Mouse (Mus musculus): ENCODE measurements around the gene Iba57.
"Not testable (repeated sequence)": the region's sequence is repeated elsewhere in the genome, so short reads cannot be mapped to it uniquely, and the experiment has no call there.

Iba57 gene

GRCm38 (mm10) chr11:59163255-59164236 is at the start of gene Iba57:
Iba57 (minus strand) TSS chr11:59163739.
- peak; percentile 99 for DNase-seq

DNA sequence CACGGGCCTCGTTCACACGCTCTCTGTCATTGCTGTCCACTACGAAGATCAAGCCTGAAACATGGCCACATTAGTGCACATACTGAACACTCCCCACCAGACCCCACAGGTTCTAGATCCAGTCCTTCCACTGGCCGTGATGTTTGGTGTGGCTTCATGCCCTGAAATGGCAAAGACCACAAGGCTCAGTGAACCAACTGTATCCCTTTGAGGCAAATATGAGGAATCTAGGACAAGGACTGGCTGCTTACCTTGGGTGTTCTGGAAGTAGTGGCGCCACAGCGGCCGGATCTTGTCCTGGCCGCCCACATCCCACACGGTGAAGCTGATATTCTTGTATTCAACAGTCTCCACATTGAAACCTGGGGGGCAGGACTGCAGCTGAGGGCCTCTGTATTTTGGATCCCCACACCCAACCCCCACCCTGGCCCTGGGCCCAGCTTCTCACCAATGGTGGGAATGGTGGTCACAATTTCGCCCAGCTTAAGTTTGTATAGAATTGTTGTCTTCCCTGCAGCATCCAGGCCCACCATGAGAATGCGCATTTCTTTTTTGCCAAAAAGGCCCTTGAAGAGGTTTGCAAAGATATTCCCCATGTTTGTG is 49.5 kb upstream of the Iba57 start:
- DNase-seq, result no peak

DNA sequence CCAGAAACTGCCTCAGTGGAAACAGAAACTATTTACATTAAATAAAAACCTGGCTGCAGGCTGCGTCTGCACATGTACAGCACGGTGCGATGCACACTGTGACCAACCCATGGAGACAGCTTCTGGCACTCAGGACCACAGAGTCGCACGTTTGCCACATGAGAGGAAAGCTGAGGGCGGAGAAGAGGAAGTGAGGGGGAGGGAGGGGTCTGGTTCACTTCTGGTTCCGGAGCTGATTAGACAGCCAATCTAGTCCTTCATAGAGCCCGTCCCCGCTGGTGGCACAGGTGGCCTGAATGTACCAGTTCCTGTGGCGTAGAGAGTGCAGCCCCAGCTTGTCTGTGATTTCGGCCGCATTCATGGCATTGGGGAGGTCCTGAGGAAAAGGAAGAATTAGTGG is 48.8 kb upstream of the Iba57 start:
- not testable (repeated sequence) for DNase-seq

DNA sequence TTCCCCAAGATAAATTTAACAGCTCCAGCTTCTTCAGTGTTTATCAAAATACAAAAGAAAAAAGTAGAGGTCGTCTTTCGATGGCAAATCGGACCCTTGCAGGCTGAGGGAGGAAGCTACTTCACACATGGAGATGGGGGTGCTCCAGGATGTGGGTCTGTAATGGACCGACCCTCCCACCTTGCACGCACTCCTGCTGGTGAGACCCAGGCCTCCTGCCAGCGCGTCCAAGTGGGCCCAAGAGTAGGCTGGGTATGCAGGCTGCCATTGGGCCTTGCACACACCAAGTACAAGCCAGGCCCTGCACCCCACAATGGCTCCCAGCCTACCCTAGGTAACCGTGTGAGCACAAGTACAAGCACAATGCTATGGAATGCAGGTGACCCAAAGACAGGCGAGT is 48.0 kb upstream of the Iba57 start:
- DNase-seq, result not testable (repeated sequence)

- DNase-seq, result no peak
These were observed 46.5 kb upstream of the Iba57 start for GRCm38 (mm10) chr11:59210020-59210419.

GRCm38 (mm10) chr11:59209580-59209979 is 46.0 kb upstream of the Iba57 start:
- peak; percentile 48 for DNase-seq

DNA sequence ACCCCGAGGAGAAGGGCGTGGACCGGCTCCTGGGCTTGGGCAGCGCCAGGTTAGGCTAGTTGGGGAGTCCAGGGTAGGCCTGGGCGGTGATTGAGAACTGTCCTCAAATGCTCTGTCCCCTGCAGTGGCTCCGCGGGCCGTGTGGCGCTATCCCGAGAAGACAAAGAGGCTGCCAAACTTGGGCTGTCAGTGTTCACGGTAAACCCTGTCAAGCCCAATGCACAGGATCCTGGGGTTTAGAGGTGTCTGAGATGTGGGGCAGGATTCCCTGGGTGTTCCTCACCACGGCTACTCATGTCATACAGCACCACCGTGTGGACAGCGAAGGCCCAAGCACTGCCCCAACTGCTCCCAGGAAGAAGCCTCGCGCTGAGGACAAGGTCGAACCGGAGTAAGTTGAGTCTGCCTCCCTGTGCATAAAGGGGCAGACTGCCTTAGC is 45.5 kb upstream of the Iba57 start:
- DNase-seq, result peak; percentile 83

- peak; percentile 95 for DNase-seq
These were observed 44.8 kb upstream of the Iba57 start, which contains the start of gene 2310033P09Rik for GRCm38 (mm10) chr11:59208153-59208831. 2310033P09Rik (plus strand) TSS chr11:59208321.

GRCm38 (mm10) chr11:59202081-59202995 is 38.8 kb upstream of the Iba57 start, which contains the start of gene Mrpl55:
Mrpl55 (plus strand) TSS chr11:59202486.
- DNase-seq, result peak; percentile 98

- DNase-seq, result no peak
These were observed 37.9 kb upstream of the Iba57 start for GRCm38 (mm10) chr11:59201216-59202002.

DNA sequence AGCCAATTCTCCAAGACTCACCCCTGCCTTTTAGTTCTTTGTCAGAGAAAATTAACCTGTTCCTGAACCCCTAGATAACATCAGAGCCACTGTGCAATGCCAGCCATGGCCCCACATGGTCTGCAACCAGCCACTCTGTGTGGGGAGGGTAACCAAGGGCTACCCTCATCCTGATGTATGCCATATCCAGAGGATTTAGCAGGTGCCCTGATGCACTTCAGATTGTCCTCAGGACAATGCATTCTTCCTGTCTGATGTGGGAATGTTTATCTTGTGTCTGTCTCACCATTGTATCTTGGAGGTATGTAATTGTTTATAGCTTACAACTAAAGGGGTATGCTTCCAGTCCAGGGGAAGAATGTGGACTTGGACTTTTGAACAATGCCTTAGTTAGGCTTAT is 32.7 kb upstream of the Iba57 start:
- no peak for DNase-seq

- DNase-seq, result no peak
These were observed 28.5 kb upstream of the Iba57 start, which contains the start of gene Guk1 for GRCm38 (mm10) chr11:59192059-59192386. Guk1 (minus strand) TSS chr11:59192212.

DNA sequence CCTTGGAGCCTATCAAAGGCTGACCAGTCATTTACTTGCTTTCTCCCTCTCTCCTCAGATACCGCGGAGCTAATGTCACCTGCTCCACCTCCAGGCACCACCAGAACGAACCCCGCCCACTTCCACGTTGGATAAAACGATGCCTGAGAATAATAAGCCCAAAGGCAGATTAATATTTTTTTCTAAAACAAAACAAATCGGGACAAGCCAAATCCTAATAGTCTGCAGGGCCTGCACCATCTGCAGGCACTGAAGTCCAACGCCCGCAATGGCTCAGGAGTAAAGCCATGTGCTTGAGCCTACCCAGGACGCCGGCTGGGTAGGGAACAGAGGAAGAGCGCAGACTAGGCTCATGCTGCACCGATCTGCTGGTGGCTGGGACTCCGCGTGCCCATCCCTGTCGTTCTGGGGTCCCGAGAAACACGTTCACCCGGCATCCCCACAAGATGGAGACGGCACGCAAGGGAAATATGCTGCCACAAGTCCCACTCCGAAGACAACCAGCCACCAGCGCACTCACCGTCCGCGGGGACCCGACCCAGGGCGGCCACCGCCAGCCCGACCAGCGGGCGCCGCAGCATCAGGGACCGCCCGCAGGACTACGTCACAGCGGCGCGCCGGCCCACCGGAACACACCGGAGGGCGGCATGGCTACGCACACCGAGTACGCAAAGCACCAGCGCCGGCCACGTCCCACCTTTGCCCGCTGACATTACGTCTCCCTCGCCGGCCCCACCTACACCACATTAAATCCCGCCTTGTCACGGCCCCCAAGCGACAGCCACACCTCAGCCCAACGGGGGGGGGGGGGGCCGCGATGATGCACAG is 27.9 kb upstream of the Iba57 start:
- peak; percentile 95 for DNase-seq

DNA sequence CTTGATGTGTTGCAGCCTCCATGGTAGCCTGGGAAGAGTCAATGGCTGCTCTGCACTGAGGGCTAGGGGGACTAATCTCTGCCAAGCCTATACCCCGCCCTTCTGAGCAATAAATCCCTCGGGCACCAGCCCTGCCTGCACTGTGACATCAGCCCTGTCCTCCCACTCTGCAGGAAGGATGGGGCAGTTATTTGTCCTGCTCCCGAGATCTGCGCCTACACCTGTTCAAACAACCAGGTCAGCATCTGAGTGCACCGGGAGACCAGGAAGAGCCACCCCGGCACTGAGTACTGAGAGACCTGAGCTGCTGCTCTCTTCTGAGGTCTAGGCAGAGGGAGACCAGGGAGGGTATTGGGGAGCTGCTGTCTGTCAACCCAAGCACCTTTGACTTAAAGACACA is 24.2 kb upstream of the Iba57 start:
- DNase-seq, result no peak

DNA sequence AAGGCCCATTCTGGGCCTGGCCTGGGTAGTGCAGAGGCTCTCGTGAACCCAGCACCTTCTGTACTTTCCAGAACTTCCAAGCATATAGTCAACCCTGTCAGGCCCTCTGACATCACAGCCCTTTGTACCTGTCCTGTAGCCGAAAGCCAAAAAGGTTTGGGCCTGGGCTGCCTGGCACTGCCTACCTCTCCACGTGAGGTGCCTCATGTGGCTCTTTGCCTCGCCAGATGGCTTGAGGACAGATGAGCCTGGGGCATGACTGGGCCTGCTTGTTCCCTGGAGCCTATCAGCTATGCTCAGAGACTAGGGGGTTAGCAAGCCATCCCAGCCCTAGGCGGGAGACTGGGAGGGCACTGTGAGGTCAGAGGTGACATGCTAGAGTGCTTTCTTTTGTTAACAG is 22.0 kb upstream of the Iba57 start:
- DNase-seq, result no peak

DNA sequence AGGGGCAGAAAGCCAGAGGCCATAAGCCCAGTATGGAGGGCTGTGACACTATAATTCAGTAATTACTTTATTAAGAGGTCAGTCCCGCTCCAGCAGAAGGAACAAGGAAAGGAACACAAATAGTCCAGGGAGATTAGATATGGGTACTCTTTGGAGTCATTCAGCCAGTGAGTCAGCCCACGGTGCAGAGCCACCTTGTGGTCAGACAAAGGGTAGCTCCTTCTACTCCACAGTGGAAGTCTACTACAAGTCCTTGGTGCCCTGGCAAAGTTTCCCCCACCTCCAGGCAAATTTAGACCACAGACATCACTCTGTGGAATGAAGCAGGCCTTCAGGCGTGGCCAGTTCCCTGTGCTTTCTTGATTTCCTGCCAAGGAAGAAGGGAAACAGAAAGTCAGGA is 20.3 kb upstream of the Iba57 start:
- DNase-seq, result peak; percentile 79

DNA sequence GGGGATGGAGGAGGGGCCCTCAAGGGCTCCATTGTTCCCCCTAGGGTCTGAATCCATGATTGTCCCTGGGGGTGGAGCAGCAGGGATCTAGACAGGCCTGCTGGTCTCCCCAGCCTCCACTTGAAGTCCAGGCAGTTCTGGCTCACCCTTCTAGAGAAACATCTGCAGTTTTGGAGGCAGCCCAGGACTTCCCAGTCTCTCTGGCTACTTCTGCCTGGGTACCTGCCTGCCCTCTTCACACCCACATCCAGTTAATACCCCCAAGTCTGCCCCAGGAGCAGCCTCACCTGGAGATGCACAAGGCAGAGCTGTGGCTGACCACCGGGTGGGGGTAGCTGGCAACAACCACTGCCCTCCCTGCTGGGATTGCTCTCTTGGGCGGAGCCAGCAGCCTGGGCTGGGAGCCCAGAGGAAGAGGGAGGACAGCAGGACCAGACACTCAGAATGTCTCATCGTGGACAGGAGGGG is 19.4 kb upstream of the Iba57 start, which contains the start of gene Gjc2:
Gjc2 (minus strand) TSS at position 350 of the 468 bp plus-strand sequence.
- peak; percentile 82 for DNase-seq

DNA sequence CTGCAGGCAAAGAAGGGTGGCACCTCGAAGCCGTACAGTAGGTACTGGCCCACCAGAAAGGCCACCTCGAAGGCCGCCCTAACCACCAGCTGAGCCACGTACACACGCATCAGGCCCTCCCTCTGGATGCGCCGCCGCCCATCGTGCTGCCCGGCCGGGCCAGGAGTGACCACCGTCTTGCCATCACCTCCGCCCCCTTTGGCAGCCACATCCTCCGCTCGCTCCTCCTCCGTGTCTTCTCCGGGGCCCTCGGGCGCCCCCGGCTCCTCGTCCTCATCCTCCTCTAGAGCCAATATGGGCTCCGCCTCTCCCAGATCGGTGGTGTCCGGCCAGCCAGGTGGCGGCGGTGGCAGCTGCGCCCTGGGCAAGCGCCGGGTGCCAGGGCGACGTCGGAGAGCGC is 13.4 kb upstream of the Iba57 start:
- no peak for DNase-seq

- peak; percentile 44 for DNase-seq
These were observed 12.9 kb upstream of the Iba57 start for GRCm38 (mm10) chr11:59176475-59176874.

- no peak for DNase-seq
These were observed 10.8 kb upstream of the Iba57 start for GRCm38 (mm10) chr11:59174189-59174838.
